Mouse (Mus musculus): ENCODE data around the gene Crkl. TPM values are rescaled to one million over a fixed set of nuclear protein-coding genes. Genes with fewer than 3 reads are reported as not detected.

Gene Crkl
- total RNA-seq, 4 experiments from 2014 or later, result 35.3 to 49.3 (median 38.4) TPM

GRCm38 (mm10) chr16:17528276-17528675 lies 76.5 kb downstream of the Crkl start:
- DNase-seq (ENCODE audit: low spot score in 2 of 2), result no peak

GRCm38 (mm10) chr16:17529981-17530586 lies 78.3 kb downstream of the Crkl start:
- no peak for DNase-seq (ENCODE audit: low spot score in 2 of 2)

- peak; percentile 93 to 94 for DNase-seq (ENCODE audit: low spot score in 2 of 2)
Measured at GRCm38 (mm10) chr16:17530640-17531288, 79.0 kb downstream of the Crkl start, which contains the start of gene Thap7. TSS of gene Thap7 (minus strand) at chr16:17531136.

- no peak for DNase-seq (ENCODE audit: low spot score in 2 of 2)
Measured at GRCm38 (mm10) chr16:17532271-17532670, 80.5 kb downstream of the Crkl start.

GRCm38 (mm10) chr16:17532676-17533329 lies 81.0 kb downstream of the Crkl start:
- no peak for DNase-seq (ENCODE audit: low spot score in 2 of 2)

- no peak for DNase-seq (ENCODE audit: low spot score in 2 of 2)
Measured at GRCm38 (mm10) chr16:17536584-17536983, 84.8 kb downstream of the Crkl start.

Other genes starting within 250 kb of the Crkl start
- gene Ube2l3, start 249.3 kb upstream of the Crkl start, total RNA-seq (2022), result 100 to 1,000 TPM; 126 to 157 (median 142) TPM
- gene Rimbp3, start 243.4 kb upstream of the Crkl start, total RNA-seq (2022), result 1 to 10 TPM; 2.8 to 3.8 (median 3.5) TPM
- 1 to 10 TPM; 4.1 to 7.2 (median 6.5) TPM for gene Hic2, start 218.4 kb upstream of the Crkl start, total RNA-seq (2022)
- 100 to 1,000 TPM in 2 of 4 experiments, 10 to 100 TPM in 2; 85.5 to 112 (median 94.2) TPM for gene Tmem191c, start 175.9 kb upstream of the Crkl start, total RNA-seq (2022)
- gene Serpind1, start 120.6 kb upstream of the Crkl start, total RNA-seq (2022), result 1 to 10 TPM; 1.6 to 2.6 (median 2.2) TPM
- 10 to 100 TPM; 19.5 to 21.6 (median 20.7) TPM for gene Snap29, start 46.0 kb upstream of the Crkl start, total RNA-seq (2022)
- gene Pi4ka, start 45.7 kb upstream of the Crkl start, total RNA-seq (2022), result 100 to 1,000 TPM; 261 to 306 (median 301) TPM
- 100 to 1,000 TPM in 2 of 4 experiments, 10 to 100 TPM in 2; 92.5 to 137 (median 109) TPM for gene Aifm3, start 37.6 kb downstream of the Crkl start, total RNA-seq (2022)
- gene Lztr1, start 56.7 kb downstream of the Crkl start, total RNA-seq (2022), result 100 to 1,000 TPM; 194 to 222 (median 203) TPM
- gene Thap7, start 79.1 kb downstream of the Crkl start, total RNA-seq (2022), result 10 to 100 TPM; 42.9 to 47.0 (median 45.1) TPM
- gene Lrrc74b, start 109.3 kb downstream of the Crkl start, total RNA-seq (2022), result 1 to 10 TPM in 3 of 4 experiments, under 1 TPM in 1; 0.91 to 1.6 (median 1.4) TPM
- gene P2rx6, start 109.9 kb downstream of the Crkl start, total RNA-seq (2022), result 1 to 10 TPM; 1.2 to 1.9 (median 1.6) TPM
- gene Slc7a4, start 131.2 kb downstream of the Crkl start, total RNA-seq (2022), result 100 to 1,000 TPM in 2 of 4 experiments, 10 to 100 TPM in 2; 80.6 to 117 (median 97.4) TPM
- gene Smpd4, start 167.4 kb downstream of the Crkl start, total RNA-seq (2022), result 10 to 100 TPM; 51.8 to 70.7 (median 60.0) TPM
- 10 to 100 TPM; 29.8 to 42.6 (median 41.3) TPM for gene Ccdc74a, start 194.5 kb downstream of the Crkl start, total RNA-seq (2022)

All from layer of hippocampus, adult 8-10 months (tissue).